Mouse (Mus musculus): ENCODE data around the gene Scd2. TPM values are rescaled to one million over a fixed set of nuclear protein-coding genes. Genes with fewer than 3 reads are reported as not detected.

The Scd2 gene
- total and polyA plus RNA-seq, 3 experiments = 47.4 to 593 (median 392) TPM

- TF ChIP-seq MYC (IDR thresholded peaks at IDR 0.05; ENCODE audit: low read depth, low read length) (no peak), USF1 (IDR thresholded peaks at IDR 0.05; ENCODE audit: low read depth, low read length) (no peak), CTCF (IDR thresholded peaks at IDR 0.05 in 2 of 3, conservative IDR thresholded peaks at IDR 0.05 in 1 of 3; ENCODE audit: control insufficient read depth in 1 of 3, insufficient read depth in 1 of 3, low read depth in 2 of 3, low read length in 3 of 3, poor library complexity in 1 of 3, severe bottlenecking in 1 of 3) (no peak)
Measured at GRCm38 (mm10) chr19:44263581-44263980, 29.9 kb upstream of the Scd2 start (continued).

GRCm38 (mm10) chr19:44264226-44264625, 29.2 kb upstream of the Scd2 start:
- Histone ChIP-seq H3K9me3 (replicated peaks; ENCODE audit: insufficient read depth, low read length) (no peaks in the 10 kb centered on the region), H3K9ac (ENCODE audit: control insufficient read depth, low read depth, low read length, poor library complexity, severe bottlenecking) (no peak overlapping the region), H3K27me3 (ENCODE audit: control insufficient read depth in 1 of 2, insufficient read depth in 2 of 2, low read length in 2 of 2) (no peaks in the 10 kb centered on the region), H3K4me1 (ENCODE audit: control insufficient read depth in 1 of 2, insufficient read depth in 2 of 2, low read length in 2 of 2) (peaks cover 6 to 28% of the 10 kb centered on the region in 2 experiments), H3K79me2 (ENCODE audit: control insufficient read depth, insufficient read depth, low read length, poor library complexity) (no peaks in the 10 kb centered on the region), H3K27ac (ENCODE audit: control insufficient read depth, low read depth, low read length) (peak overlapping the region; percentile 52), H3K4me3 (ENCODE audit: control insufficient read depth in 1 of 2, insufficient read depth in 1 of 2, low read depth in 2 of 2, low read length in 2 of 2) (no peak overlapping the region), H3K36me3 (ENCODE audit: control insufficient read depth in 1 of 2, insufficient read depth in 2 of 2, low read length in 2 of 2) (peaks cover 0 to 18% of the 10 kb centered on the region in 2 experiments; a peak in 2 of 4 replicates)
- TF ChIP-seq ELF1 (IDR thresholded peaks at IDR 0.05; ENCODE audit: low read depth, low read length) = no peak
- TF ChIP-seq HCFC1 (IDR thresholded peaks at IDR 0.05; ENCODE audit: low read depth, low read length) = no peak
- peak; percentile 87; the same call in 1 of the 2 replicates for TF ChIP-seq BHLHE40 (IDR thresholded peaks at IDR 0.05; ENCODE audit: borderline replicate concordance, low read depth, low read length)
- TF ChIP-seq MAFK (IDR thresholded peaks at IDR 0.05; ENCODE audit: borderline replicate concordance, low read depth, low read length) = no peak
- TF ChIP-seq MYC (IDR thresholded peaks at IDR 0.05; ENCODE audit: low read depth, low read length) = peak; percentile 71
- no peak for TF ChIP-seq NRF1 (IDR thresholded peaks at IDR 0.05; ENCODE audit: insufficient read depth, low read depth, low read length, poor library complexity, severe bottlenecking)
- TF ChIP-seq ZNF384 (IDR thresholded peaks at IDR 0.05; ENCODE audit: low read depth, low read length) = 0 out of 2 replicates have a peak, but pooled peaks have one; percentile 1
- TF ChIP-seq POLR2AphosphoS5 (IDR thresholded peaks at IDR 0.05; ENCODE audit: borderline replicate concordance, low read depth, low read length) = no peak
- TF ChIP-seq CTCF (IDR thresholded peaks at IDR 0.05 in 2 of 3, conservative IDR thresholded peaks at IDR 0.05 in 1 of 3; ENCODE audit: control insufficient read depth in 1 of 3, insufficient read depth in 1 of 3, low read depth in 2 of 3, low read length in 3 of 3, poor library complexity in 1 of 3, severe bottlenecking in 1 of 3) = peak in 1 of 3 experiments; percentile 21; a peak in 1 of 6 replicates
- TF ChIP-seq EP300 (IDR thresholded peaks at IDR 0.05; ENCODE audit: low read depth in 1 of 2, low read length in 2 of 2) = peak; percentile 21 to 28; a peak in 3 of 4 replicates
- no peak for TF ChIP-seq USF1 (IDR thresholded peaks at IDR 0.05; ENCODE audit: low read depth, low read length)
- no peak for TF ChIP-seq USF2 (IDR thresholded peaks at IDR 0.05; ENCODE audit: borderline replicate concordance in 1 of 2, insufficient read depth in 1 of 2, low read depth in 1 of 2, low read length in 2 of 2)
- no peak; the same call in 1 of the 2 replicates for TF ChIP-seq MXI1 (IDR thresholded peaks at IDR 0.05; ENCODE audit: low read depth, low read length)
- peak; percentile 61; the same call in 1 of the 2 replicates for TF ChIP-seq TBP (IDR thresholded peaks at IDR 0.05; ENCODE audit: low read depth, low read length)
- no peak for TF ChIP-seq MAX (IDR thresholded peaks at IDR 0.05; ENCODE audit: low read length)
- peak; percentile 79 for TF ChIP-seq RCOR1 (IDR thresholded peaks at IDR 0.05; ENCODE audit: low read depth, low read length)
- no peak for TF ChIP-seq MYB (IDR thresholded peaks at IDR 0.05; ENCODE audit: low read depth, low read length)
- peak; percentile 53; the same call in 1 of the 2 replicates for TF ChIP-seq ETS1 (IDR thresholded peaks at IDR 0.05; ENCODE audit: low read depth, low read length)
- 0 out of 2 replicates have a peak, but pooled peaks have one; percentile 12 for TF ChIP-seq MAZ (IDR thresholded peaks at IDR 0.05; ENCODE audit: low read depth, low read length)
- TF ChIP-seq TCF12 (IDR thresholded peaks at IDR 0.05; ENCODE audit: low read depth, low read length) = no peak
- no peak for TF ChIP-seq RAD21 (IDR thresholded peaks at IDR 0.05; ENCODE audit: low read depth, low read length)
- peak; percentile 94 for DNase-seq (ENCODE audit: low read depth, low spot score)

Measured in MEL (cell line).